Mouse (Mus musculus) CH12.LX (cell line): ENCODE measurements at regions not wholly inside any gene's neighbourhood (a gene's known extent, or its start where the extent isn't known, plus 50 kb on each side); places are given as distances from the start of the nearest gene placed in this dataset.

Source experiments
- DNase-seq: peaks from one replicate; pipeline ENCODE4 v3.0.0-alpha.2; 2013; ENCODE audit errors: extremely low read depth
- H3K27ac ChIP-seq: 2 replicates; pipeline ENCODE4 v1.5.1; 2012; ENCODE audit warnings: low read depth, mild to moderate bottlenecking, control low read depth, moderate library complexity; ENCODE audit not compliant: insufficient read depth
- H3K27me3 ChIP-seq: replicated peaks from 2 replicates; pipeline ENCODE3; 2012; ENCODE audit warnings: inconsistent platforms
- H3K36me3 ChIP-seq, 2 experiments: replicated peaks in 1 of 2; 2 replicates each; pipeline versions ENCODE3 to v1.6.1; 2012; ENCODE audit warnings: inconsistent platforms in 1 of 2, low read length in 1 of 2, mild to moderate bottlenecking in 1 of 2, mixed read lengths in 1 of 2, moderate library complexity in 1 of 2; ENCODE audit not compliant: control insufficient read depth in 1 of 2, insufficient read depth in 1 of 2
- H3K4me1 ChIP-seq, 2 experiments: 2 replicates each; pipeline ENCODE4 v1.6.1; 2012; ENCODE audit warnings: inconsistent platforms in 1 of 2, moderate library complexity in 1 of 2; ENCODE audit not compliant: insufficient read depth in 2 of 2, control insufficient read depth in 1 of 2
- H3K4me2 ChIP-seq: 2 replicates; pipeline ENCODE4 v1.6.1; 2012; ENCODE audit warnings: low read depth, mild to moderate bottlenecking, control low read depth; ENCODE audit not compliant: poor library complexity, insufficient read depth, severe bottlenecking
- H3K4me3 ChIP-seq, 3 experiments: fragments of 150-350 bp in 1 of 3; sonication (generic) in 1 of 3; replicated peaks in 1 of 3; 2 replicates each; pipeline versions ENCODE3 to v1.5.1; 2011 to 2012; ENCODE audit warnings: low read depth in 2 of 3, low read length in 2 of 3, mild to moderate bottlenecking in 2 of 3, moderate library complexity in 2 of 3, control low read depth in 1 of 3, improper control_type of control experiment in 1 of 3, inconsistent platforms in 1 of 3, mixed read lengths in 1 of 3; ENCODE audit not compliant: poor library complexity in 1 of 3
- H3K79me2 ChIP-seq: replicated peaks from 2 replicates; pipeline ENCODE4 v1.6.1; 2012; ENCODE audit warnings: mild to moderate bottlenecking, moderate library complexity; ENCODE audit not compliant: control insufficient read depth, poor library complexity, insufficient read depth, severe bottlenecking; ENCODE audit errors: extremely low read depth
- H3K9ac ChIP-seq: 2 replicates; pipeline ENCODE4 v1.6.1; 2012; ENCODE audit warnings: low read depth, mild to moderate bottlenecking, control low read depth, moderate library complexity; ENCODE audit not compliant: insufficient read depth
- H3K9me3 ChIP-seq: replicated peaks from 2 replicates; pipeline ENCODE3; 2012; ENCODE audit warnings: low read length, inconsistent platforms, mixed read lengths
- CHD2 ChIP-seq: IDR thresholded peaks from 2 replicates; pipeline ENCODE4 v1.6.1; 2011; ENCODE audit warnings: low read length, improper control_type of control experiment
- E2F4 ChIP-seq: IDR thresholded peaks from 2 replicates; pipeline ENCODE4 v1.6.1; 2011; ENCODE audit warnings: low read depth, low read length, improper control_type of control experiment; ENCODE audit not compliant: insufficient replicate concordance
- ELF1 ChIP-seq: IDR thresholded peaks from 2 replicates; pipeline ENCODE4 v1.6.1; 2014; ENCODE audit warnings: low read depth, mild to moderate bottlenecking, inconsistent platforms, low read length, improper control_type of control experiment
- GABPA ChIP-seq: IDR thresholded peaks from 2 replicates; pipeline ENCODE4 v1.6.1; 2012; ENCODE audit warnings: low read depth, low read length, improper control_type of control experiment, inconsistent platforms; ENCODE audit not compliant: insufficient replicate concordance
- HCFC1 ChIP-seq: IDR thresholded peaks from 2 replicates; pipeline ENCODE4 v1.6.1; 2012; ENCODE audit warnings: low read depth, mild to moderate bottlenecking, inconsistent platforms, low read length, improper control_type of control experiment
- JUND ChIP-seq: conservative IDR thresholded peaks from 2 replicates; pipeline ENCODE4 v1.6.1; 2011; ENCODE audit warnings: low read depth, low read length, improper control_type of control experiment
- KAT2A ChIP-seq: IDR thresholded peaks from 2 replicates; pipeline ENCODE4 v1.6.1; 2012; ENCODE audit warnings: low read length, improper control_type of control experiment, inconsistent platforms; ENCODE audit not compliant: insufficient replicate concordance
- MAFK ChIP-seq: IDR thresholded peaks from 2 replicates; pipeline ENCODE4 v1.6.1; 2011; ENCODE audit warnings: low read length, improper control_type of control experiment; ENCODE audit not compliant: insufficient replicate concordance
- MEF2A ChIP-seq: IDR thresholded peaks from 2 replicates; pipeline ENCODE4 v1.6.1; 2014; ENCODE audit warnings: low read depth, mild to moderate bottlenecking, inconsistent platforms, low read length, improper control_type of control experiment, borderline replicate concordance
- MXI1 ChIP-seq: IDR thresholded peaks from 2 replicates; pipeline ENCODE4 v1.6.1; 2011; ENCODE audit warnings: mild to moderate bottlenecking, low read depth, low read length, improper control_type of control experiment
- PAX5 ChIP-seq: IDR thresholded peaks from 2 replicates; pipeline ENCODE4 v1.6.1; 2012; ENCODE audit warnings: low read length, inconsistent platforms, mixed read lengths
- POLR2A ChIP-seq: IDR thresholded peaks from 2 replicates; pipeline ENCODE4 v1.6.1; 2011; ENCODE audit warnings: low read depth, mild to moderate bottlenecking, improper control_type of control experiment, low read length
- POLR2AphosphoS2 ChIP-seq: IDR thresholded peaks from 2 replicates; pipeline ENCODE4 v1.6.1; 2011; ENCODE audit warnings: low read depth, low read length, improper control_type of control experiment
- SIN3A ChIP-seq: IDR thresholded peaks from 2 replicates; pipeline ENCODE4 v1.6.1; 2012; ENCODE audit warnings: low read length, improper control_type of control experiment, inconsistent platforms
- SMC3 ChIP-seq: IDR thresholded peaks from 2 replicates; pipeline ENCODE4 v1.6.1; 2011; ENCODE audit warnings: low read depth, low read length, improper control_type of control experiment
- TBP ChIP-seq: conservative IDR thresholded peaks from 2 replicates; pipeline ENCODE4 v1.6.1; 2011; ENCODE audit warnings: low read depth, low read length, improper control_type of control experiment
- UBTF ChIP-seq: IDR thresholded peaks from 2 replicates; pipeline ENCODE4 v1.6.1; 2012; ENCODE audit warnings: low read depth, mild to moderate bottlenecking, inconsistent platforms, low read length, improper control_type of control experiment, moderate library complexity
- USF1 ChIP-seq: IDR thresholded peaks from 2 replicates; pipeline ENCODE4 v1.6.1; 2014; ENCODE audit warnings: low read depth, mild to moderate bottlenecking, inconsistent platforms, low read length, improper control_type of control experiment
- ZC3H11A ChIP-seq: IDR thresholded peaks from 2 replicates; pipeline ENCODE4 v1.6.1; 2012; ENCODE audit warnings: low read depth, mild to moderate bottlenecking, inconsistent platforms, low read length, improper control_type of control experiment
- ZMIZ1 ChIP-seq: IDR thresholded peaks from 2 replicates; pipeline ENCODE4 v1.6.1; 2012; ENCODE audit warnings: low read depth, mild to moderate bottlenecking, inconsistent platforms, low read length, improper control_type of control experiment
- ZNF384 ChIP-seq: IDR thresholded peaks from 2 replicates; pipeline ENCODE4 v1.6.1; 2012; ENCODE audit warnings: low read depth, low read length, improper control_type of control experiment, inconsistent platforms
- dilution Hi-C: fragments of 300-500 bp; cut with MboI; formaldehyde crosslinking; loops from 2 replicates; pipeline ENCODE4 v1.14.3; 2020; ENCODE audit warnings: low sequenced_read_pairs; ENCODE audit not compliant: extremely low pct_unique_long_range_greater_than_20kb, extremely low pct_ligation_motif_present
- in situ Hi-C: fragments of 300-500 bp; cut with MboI; formaldehyde crosslinking; loops from 3 replicates; pipeline ENCODE4 v1.14.3; 2019; ENCODE audit warnings: low sequenced_read_pairs, low pct_ligation_motif_present, low pct_unique_long_range_greater_than_20kb, mixed read lengths

- Histone ChIP-seq H3K4me2 (no peak overlapping the region), H3K9me3 (peaks cover 56% of the 10 kb centered on the region), H3K79me2 (no peaks in the 10 kb centered on the region), H3K27ac (no peak overlapping the region), H3K4me3 (no peak overlapping the region), H3K27me3 (no peaks in the 10 kb centered on the region)
- dilution Hi-C loops = no loop called here
- in situ Hi-C loops = no loop called here
- TF ChIP-seq ZC3H11A = no peak
- no peak for TF ChIP-seq SMC3
- TF ChIP-seq, all 38 proteins: peak for 0
- no peaks in the 10 kb centered on the region for H3K36me3 ChIP-seq
- no peak for DNase-seq
- H3K9ac ChIP-seq = no peak overlapping the region
- no peaks in the 10 kb centered on the region for H3K4me1 ChIP-seq
These were observed 115.8 kb upstream of the Tshz3 start for GRCm38 (mm10) chr7:36582074-36582473.

GRCm38 (mm10) chr7:36585014-36585413 lies 112.9 kb upstream of the Tshz3 start:
- no peaks in the 10 kb centered on the region for H3K4me1 ChIP-seq
- dilution Hi-C loops = no loop called here
- no peaks in the 10 kb centered on the region for H3K36me3 ChIP-seq
- H3K9ac ChIP-seq = no peak overlapping the region
- H3K27me3 ChIP-seq = no peaks in the 10 kb centered on the region
- in situ Hi-C loops = no loop called here
- peaks cover 72% of the 10 kb centered on the region for H3K9me3 ChIP-seq
- no peak overlapping the region for H3K27ac ChIP-seq
- no peak for DNase-seq
- no peaks in the 10 kb centered on the region for H3K79me2 ChIP-seq
- no peak for TF ChIP-seq MEF2A
- TF ChIP-seq MXI1 = no peak
- no peak for TF ChIP-seq POLR2A
- TF ChIP-seq TBP = no peak
- no peak for TF ChIP-seq KAT2A
- no peak for TF ChIP-seq PAX5
- TF ChIP-seq ELF1 = no peak
- TF ChIP-seq CHD2 = no peak
- no peak for TF ChIP-seq ZMIZ1
- TF ChIP-seq ZNF384 = no peak
- TF ChIP-seq POLR2AphosphoS2 = no peak
- no peak for TF ChIP-seq USF1
- no peak for TF ChIP-seq GABPA
- TF ChIP-seq SIN3A = no peak
- TF ChIP-seq UBTF = no peak
- no peak for TF ChIP-seq E2F4
- no peak for TF ChIP-seq HCFC1
- TF ChIP-seq ZC3H11A = no peak
- no peak for TF ChIP-seq JUND
- TF ChIP-seq MAFK = no peak
- no peak overlapping the region for H3K4me2 ChIP-seq
- no peak overlapping the region for H3K4me3 ChIP-seq
